Mouse (Mus musculus): ENCODE measurements around the gene Ssbp2. TPM values are rescaled to one million over a fixed set of nuclear protein-coding genes. Genes with fewer than 3 reads are reported as not detected.

The Ssbp2 gene
- total RNA-seq, 2 experiments from 2014 or later, result 34.8 to 44.8 TPM

GRCm38 (mm10) chr13:91461299-91461698 is 1.2 kb downstream of the Ssbp2 start:
- ATAC-seq (ENCODE audit: poor library complexity, severe bottlenecking), result no peak

- peak; percentile 1; the same call in 1 of the 2 replicates for ATAC-seq (ENCODE audit: poor library complexity, severe bottlenecking)
Measured at GRCm38 (mm10) chr13:91461711-91462351, 1.7 kb downstream of the Ssbp2 start.

DNA sequence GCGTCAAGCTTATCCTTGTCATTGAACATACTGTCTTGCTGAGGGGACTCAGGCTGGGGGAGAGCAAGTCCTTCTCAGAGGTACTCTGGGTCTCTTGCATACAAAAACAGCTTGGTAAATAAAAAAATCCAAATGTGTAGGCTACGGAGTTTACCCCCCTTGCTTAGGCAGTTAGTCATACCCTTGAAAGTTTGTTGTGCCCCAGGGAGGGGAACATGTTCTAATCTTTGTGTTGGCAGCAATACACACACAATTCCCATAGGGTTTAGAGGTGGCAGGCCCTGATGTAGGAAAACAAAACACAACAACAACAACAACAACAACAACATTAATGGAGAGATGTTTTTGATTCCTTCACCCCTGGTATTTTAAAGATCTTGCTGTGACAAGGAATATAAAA is 2.3 kb downstream of the Ssbp2 start:
- no peak for ATAC-seq (ENCODE audit: poor library complexity, severe bottlenecking)

DNA sequence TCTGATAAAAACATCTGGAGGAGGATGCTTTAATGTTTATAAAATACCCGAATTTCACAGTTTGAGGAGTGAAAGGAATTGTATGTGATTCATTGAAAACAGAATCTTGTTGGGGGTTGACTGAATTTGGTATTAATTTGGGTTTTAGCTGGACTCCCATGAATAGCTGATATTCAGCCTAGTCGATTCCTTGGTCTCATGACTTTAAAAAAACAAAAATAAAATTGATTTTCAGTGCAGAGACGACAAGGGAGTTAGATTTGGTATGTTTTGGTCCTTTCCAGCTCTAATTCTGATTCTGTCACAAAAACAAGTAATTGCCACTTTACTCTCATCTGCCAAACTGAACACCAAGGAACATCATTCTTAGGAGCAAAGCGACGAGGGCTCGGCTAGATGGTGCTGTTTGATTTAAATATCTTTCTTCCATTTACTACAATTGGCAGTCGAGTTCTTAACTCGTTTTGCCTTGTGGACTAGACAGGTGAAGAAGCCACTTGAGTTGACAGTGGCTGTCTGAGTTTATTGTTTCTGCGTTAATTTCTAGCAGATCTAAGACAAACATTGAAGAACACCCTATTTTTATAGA is 2.9 kb downstream of the Ssbp2 start:
- ATAC-seq (ENCODE audit: poor library complexity, severe bottlenecking), result no peak

GRCm38 (mm10) chr13:91465002-91465715 is 5.1 kb downstream of the Ssbp2 start:
- ATAC-seq (ENCODE audit: poor library complexity, severe bottlenecking), result no peak

DNA sequence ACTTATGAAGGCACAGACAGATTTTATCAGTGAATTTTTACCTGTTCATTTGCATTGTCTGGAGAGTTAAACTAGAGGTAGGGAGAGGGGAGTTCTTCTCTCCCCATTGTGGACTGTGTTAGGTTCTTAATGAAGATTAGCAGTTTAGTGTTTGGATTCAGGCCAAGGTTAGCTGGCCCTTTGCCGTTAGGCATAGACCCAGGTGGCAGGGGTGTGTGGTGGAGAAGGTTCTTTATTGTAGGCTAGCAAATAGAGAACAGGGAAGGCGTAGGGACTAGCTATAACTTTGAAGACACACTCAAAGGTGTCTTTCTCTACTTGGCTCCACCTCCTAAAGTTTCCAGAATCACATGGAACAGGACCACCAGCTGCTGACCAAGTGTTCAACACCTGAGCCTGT is 11.5 kb downstream of the Ssbp2 start:
- ATAC-seq (ENCODE audit: poor library complexity, severe bottlenecking), result no peak

DNA sequence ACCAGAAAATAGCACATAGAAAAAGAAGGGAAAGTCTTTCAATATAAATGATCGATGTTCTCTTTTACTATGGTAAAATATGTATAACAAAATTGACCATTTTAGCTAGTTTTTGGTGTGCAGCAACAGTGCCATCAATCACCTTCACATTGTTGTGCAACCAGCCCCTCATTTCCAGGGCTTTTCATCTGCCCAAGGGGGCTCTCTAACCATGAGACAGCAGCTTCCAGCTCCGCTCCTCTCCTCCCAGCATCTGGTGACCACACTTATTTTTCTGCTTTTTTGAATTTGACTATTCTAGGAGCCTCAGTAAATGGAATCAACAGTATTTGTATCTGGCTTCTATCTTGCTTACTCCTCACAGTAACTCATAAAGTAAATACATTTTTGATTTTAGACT is 11.9 kb downstream of the Ssbp2 start:
- ATAC-seq (ENCODE audit: poor library complexity, severe bottlenecking), result no peak

DNA sequence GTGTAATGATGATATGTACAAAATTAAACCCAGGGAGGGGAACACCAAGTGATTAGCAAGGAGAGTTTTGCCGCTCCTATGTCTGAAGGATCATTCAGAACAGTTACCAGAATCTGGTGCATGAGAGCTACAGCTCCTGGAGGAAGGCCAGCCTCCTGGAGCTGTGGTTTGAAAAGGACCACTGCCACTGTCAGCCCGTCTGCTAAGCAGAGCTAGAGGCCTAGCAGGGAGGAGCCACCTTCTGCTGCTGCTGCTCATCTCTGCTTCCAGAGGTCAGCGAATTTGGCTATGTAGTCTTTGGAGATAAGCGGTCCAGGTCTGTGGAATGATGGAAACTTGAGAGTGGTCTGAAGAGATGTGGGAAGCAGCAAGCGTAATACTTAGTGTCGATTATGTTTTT is 13.4 kb downstream of the Ssbp2 start:
- ATAC-seq (ENCODE audit: poor library complexity, severe bottlenecking), result no peak

GRCm38 (mm10) chr13:91474027-91474426 is 13.9 kb downstream of the Ssbp2 start:
- peak; percentile 34; the same call in 1 of the 2 replicates for ATAC-seq (ENCODE audit: poor library complexity, severe bottlenecking)

- ATAC-seq (ENCODE audit: poor library complexity, severe bottlenecking), result no peak
Measured at GRCm38 (mm10) chr13:91475888-91476287, 15.8 kb downstream of the Ssbp2 start.

- ATAC-seq (ENCODE audit: poor library complexity, severe bottlenecking), result no peak
Measured at GRCm38 (mm10) chr13:91476596-91477100, 16.6 kb downstream of the Ssbp2 start.

- no peak for ATAC-seq (ENCODE audit: poor library complexity, severe bottlenecking)
Measured at GRCm38 (mm10) chr13:91478011-91478410, 17.9 kb downstream of the Ssbp2 start.

DNA sequence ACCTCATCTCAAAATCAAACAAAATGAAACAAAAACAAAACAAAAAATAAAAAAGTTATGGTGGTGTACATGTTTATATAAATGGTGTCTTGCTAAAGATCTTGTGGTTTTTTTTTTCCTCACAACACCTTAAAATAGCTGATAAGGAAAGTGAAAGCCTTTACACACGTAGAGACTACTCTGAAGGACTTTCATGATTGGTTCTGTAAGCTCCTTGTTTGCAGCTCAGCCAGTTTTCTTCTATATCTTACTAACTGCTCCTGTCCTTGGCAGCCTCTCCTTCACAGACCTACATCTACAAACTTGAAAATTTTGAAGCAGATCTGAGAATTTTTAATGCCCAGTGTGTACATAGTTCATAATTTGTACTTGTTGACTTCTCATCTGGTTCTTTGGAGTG is 24.2 kb downstream of the Ssbp2 start:
- ATAC-seq (ENCODE audit: poor library complexity, severe bottlenecking), result peak; percentile 69

DNA sequence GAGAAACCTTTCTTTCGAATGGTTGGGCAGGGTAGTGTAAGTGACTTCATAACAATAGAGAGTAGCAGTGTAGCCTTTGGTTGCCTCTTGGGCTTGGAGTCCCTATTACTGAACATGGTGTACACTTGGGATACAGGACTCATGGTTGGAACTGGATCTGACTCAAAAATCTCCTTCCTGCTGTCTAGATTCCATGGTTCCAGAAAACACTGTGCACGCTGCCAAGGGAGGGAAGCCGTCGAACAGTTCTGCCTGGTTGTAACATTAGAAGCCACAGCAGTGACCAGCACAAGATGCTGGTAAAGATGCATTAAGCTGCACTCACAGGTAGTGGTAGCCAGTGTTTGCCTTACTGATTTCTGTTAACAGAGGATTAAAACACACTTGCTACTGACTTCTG is 32.0 kb downstream of the Ssbp2 start:
- ATAC-seq (ENCODE audit: poor library complexity, severe bottlenecking), result no peak

GRCm38 (mm10) chr13:91497055-91497454 is 37.0 kb downstream of the Ssbp2 start:
- ATAC-seq (ENCODE audit: poor library complexity, severe bottlenecking), result no peak

- ATAC-seq (ENCODE audit: poor library complexity, severe bottlenecking), result peak; percentile 49
Measured at GRCm38 (mm10) chr13:91501735-91502134, 41.7 kb downstream of the Ssbp2 start.

- peak; percentile 59 for ATAC-seq (ENCODE audit: poor library complexity, severe bottlenecking)
Measured at GRCm38 (mm10) chr13:91502642-91503373, 42.7 kb downstream of the Ssbp2 start.

- peak; percentile 28 for ATAC-seq (ENCODE audit: poor library complexity, severe bottlenecking)
Measured at GRCm38 (mm10) chr13:91508991-91509390, 48.9 kb downstream of the Ssbp2 start.

DNA sequence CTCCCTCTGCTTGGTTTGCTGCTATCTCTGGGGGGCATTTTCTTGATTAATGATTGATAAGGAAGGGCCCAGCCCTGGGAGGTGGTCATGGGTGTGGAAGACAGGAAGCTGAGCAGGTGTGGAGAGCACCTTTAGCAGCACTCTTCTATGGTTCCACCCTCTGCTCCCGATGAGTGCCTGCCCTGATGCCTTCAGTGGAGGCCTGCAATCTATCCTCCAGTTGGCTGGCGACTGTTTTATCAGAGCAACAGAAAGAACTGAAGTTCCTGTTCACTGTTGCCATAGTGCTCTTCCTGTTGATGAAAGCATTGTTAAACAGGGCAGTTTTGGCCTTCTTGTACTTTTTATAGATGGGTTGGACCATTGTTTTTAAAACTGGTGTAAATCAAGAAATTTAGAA is 49.4 kb downstream of the Ssbp2 start:
- ATAC-seq (ENCODE audit: poor library complexity, severe bottlenecking), result peak; percentile 78

- ATAC-seq (ENCODE audit: poor library complexity, severe bottlenecking), result peak; percentile 41
Measured at GRCm38 (mm10) chr13:91514979-91515378, 54.9 kb downstream of the Ssbp2 start.

DNA sequence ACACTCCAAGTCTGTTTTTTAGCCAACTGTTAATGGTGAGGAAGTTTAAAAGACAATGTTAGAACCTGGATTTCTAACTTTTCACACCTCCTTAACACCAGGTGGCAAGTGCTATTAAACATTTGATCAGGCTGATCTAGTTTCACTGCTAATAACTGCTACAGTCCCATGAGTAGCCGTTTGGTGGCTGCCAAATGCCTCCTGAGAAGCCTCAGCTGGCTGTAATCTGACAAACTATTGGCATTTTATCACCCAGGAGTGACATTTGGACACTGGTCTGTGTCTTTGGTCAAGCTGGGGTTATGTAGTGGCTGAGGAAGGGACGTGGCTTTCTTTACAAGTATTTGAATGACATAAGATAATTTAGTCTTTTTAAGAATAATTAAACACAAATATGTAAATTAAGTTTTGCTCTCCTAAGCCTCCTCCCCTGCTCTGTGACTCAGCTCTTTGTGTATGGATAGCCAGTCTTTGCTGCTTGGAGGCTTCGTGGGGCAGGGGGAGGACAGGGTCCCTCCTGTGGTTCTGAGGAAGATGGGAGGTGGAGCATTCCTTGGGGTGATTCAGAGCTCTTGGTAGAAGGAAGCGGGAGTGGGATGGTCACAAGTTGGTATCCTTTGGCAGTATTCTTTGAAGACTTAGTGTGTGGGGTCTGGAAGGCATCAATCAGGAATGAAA is 60.1 kb downstream of the Ssbp2 start:
- ATAC-seq (ENCODE audit: poor library complexity, severe bottlenecking), result peak; percentile 22; the same call in 1 of the 2 replicates
